Mouse (Mus musculus): ENCODE results near the gene Megf6. TPM values are rescaled to one million over a fixed set of nuclear protein-coding genes. Genes with fewer than 3 reads are reported as not detected.

Gene Megf6
- total RNA-seq, 1 experiment = 5.6 TPM

GRCm38 (mm10) chr4:154156050-154156449 lies 14.5 kb upstream of the Megf6 start:
- DNase-seq (ENCODE audit: low read depth, low spot score) = no peak
- no peak overlapping the region for H3K4me3 ChIP-seq (ENCODE audit: insufficient read depth in 1 of 2, low read depth in 1 of 2, low read length in 2 of 2, poor library complexity in 1 of 2, severe bottlenecking in 1 of 2)
- no peak overlapping the region for H3K27ac ChIP-seq (ENCODE audit: insufficient read depth, low read depth, low read length, poor library complexity, severe bottlenecking)
- TF ChIP-seq ZC3H11A (IDR thresholded peaks at IDR 0.05; ENCODE audit: borderline replicate concordance, low read depth, low read length) = no peak
- no peak for TF ChIP-seq ZNF384 (IDR thresholded peaks at IDR 0.05; ENCODE audit: low read depth, low read length)
- TF ChIP-seq CHD2 (IDR thresholded peaks at IDR 0.05; ENCODE audit: low read depth, low read length) = no peak
- TF ChIP-seq HCFC1 (IDR thresholded peaks at IDR 0.05; ENCODE audit: borderline replicate concordance, insufficient read depth, low read length) = no peak
- TF ChIP-seq MAFK (IDR thresholded peaks at IDR 0.05; ENCODE audit: insufficient read depth, low read depth, low read length) = no peak
- in situ Hi-C loops (cut with MboI; ENCODE audit: low sequenced_read_pairs in 2 of 2, unreplicated experiment in 2 of 2) = no loop called here
- H3K4me1 ChIP-seq (ENCODE audit: control insufficient read depth in 2 of 2, insufficient read depth in 2 of 2, low read length in 2 of 2, poor library complexity in 1 of 2) = peaks cover 0 to 6% of the 10 kb centered on the region in 2 experiments; a peak in 1 of 4 replicates
- H3K36me3 ChIP-seq (ENCODE audit: control insufficient read depth, insufficient read depth, low read length, poor library complexity, severe bottlenecking) = peaks cover 35% of the 10 kb centered on the region
- H3K9ac ChIP-seq (ENCODE audit: insufficient read depth, low read depth, low read length, poor library complexity, severe bottlenecking) = no peak overlapping the region
- H3K9me3 ChIP-seq (ENCODE audit: control insufficient read depth, insufficient read depth, low read depth, low read length) = no peaks in the 10 kb centered on the region

- Histone ChIP-seq H3K36me3 (ENCODE audit: control insufficient read depth, insufficient read depth, low read length, poor library complexity, severe bottlenecking) (peaks cover 28% of the 10 kb centered on the region), H3K27ac (ENCODE audit: insufficient read depth, low read depth, low read length, poor library complexity, severe bottlenecking) (no peak overlapping the region), H3K9me3 (ENCODE audit: control insufficient read depth, insufficient read depth, low read depth, low read length) (no peaks in the 10 kb centered on the region), H3K9ac (ENCODE audit: insufficient read depth, low read depth, low read length, poor library complexity, severe bottlenecking) (no peak overlapping the region), H3K4me1 (ENCODE audit: control insufficient read depth in 2 of 2, insufficient read depth in 2 of 2, low read length in 2 of 2, poor library complexity in 1 of 2) (peaks cover 0 to 6% of the 10 kb centered on the region in 2 experiments; a peak in 1 of 4 replicates), H3K4me3 (ENCODE audit: insufficient read depth in 1 of 2, low read depth in 1 of 2, low read length in 2 of 2, poor library complexity in 1 of 2, severe bottlenecking in 1 of 2) (no peak overlapping the region)
- TF ChIP-seq HCFC1 (IDR thresholded peaks at IDR 0.05; ENCODE audit: borderline replicate concordance, insufficient read depth, low read length) (no peak), CHD2 (IDR thresholded peaks at IDR 0.05; ENCODE audit: low read depth, low read length) (no peak), ZC3H11A (IDR thresholded peaks at IDR 0.05; ENCODE audit: borderline replicate concordance, low read depth, low read length) (no peak), ZNF384 (IDR thresholded peaks at IDR 0.05; ENCODE audit: low read depth, low read length) (no peak), MAFK (IDR thresholded peaks at IDR 0.05; ENCODE audit: insufficient read depth, low read depth, low read length) (no peak)
- DNase-seq (ENCODE audit: low read depth, low spot score) = no peak
- in situ Hi-C loops (cut with MboI; ENCODE audit: low sequenced_read_pairs in 2 of 2, unreplicated experiment in 2 of 2) = no loop called here
Measured at GRCm38 (mm10) chr4:154157970-154158662, 12.4 kb upstream of the Megf6 start.

- Histone ChIP-seq H3K4me3 (ENCODE audit: insufficient read depth in 1 of 2, low read depth in 1 of 2, low read length in 2 of 2, poor library complexity in 1 of 2, severe bottlenecking in 1 of 2) (no peak overlapping the region), H3K36me3 (ENCODE audit: control insufficient read depth, insufficient read depth, low read length, poor library complexity, severe bottlenecking) (peaks cover 28% of the 10 kb centered on the region)
Measured at GRCm38 (mm10) chr4:154159002-154159401, 11.5 kb upstream of the Megf6 start.

GRCm38 (mm10) chr4:154159961-154160537 lies 10.5 kb upstream of the Megf6 start:
- no peak for DNase-seq (ENCODE audit: low read depth, low spot score)
- no peaks in the 10 kb centered on the region for H3K9me3 ChIP-seq (ENCODE audit: control insufficient read depth, insufficient read depth, low read depth, low read length)
- peaks cover 0 to 6% of the 10 kb centered on the region in 2 experiments; a peak in 1 of 4 replicates for H3K4me1 ChIP-seq (ENCODE audit: control insufficient read depth in 2 of 2, insufficient read depth in 2 of 2, low read length in 2 of 2, poor library complexity in 1 of 2)
- peaks cover 28% of the 10 kb centered on the region for H3K36me3 ChIP-seq (ENCODE audit: control insufficient read depth, insufficient read depth, low read length, poor library complexity, severe bottlenecking)
- H3K9ac ChIP-seq (ENCODE audit: insufficient read depth, low read depth, low read length, poor library complexity, severe bottlenecking) = peak overlapping the region; percentile 89
- peak overlapping the region; percentile 86 to 99 for H3K4me3 ChIP-seq (ENCODE audit: insufficient read depth in 1 of 2, low read depth in 1 of 2, low read length in 2 of 2, poor library complexity in 1 of 2, severe bottlenecking in 1 of 2)
- no peak overlapping the region for H3K27ac ChIP-seq (ENCODE audit: insufficient read depth, low read depth, low read length, poor library complexity, severe bottlenecking)
- no peak for TF ChIP-seq HCFC1 (IDR thresholded peaks at IDR 0.05; ENCODE audit: borderline replicate concordance, insufficient read depth, low read length)
- no peak for TF ChIP-seq ZNF384 (IDR thresholded peaks at IDR 0.05; ENCODE audit: low read depth, low read length)
- no peak for TF ChIP-seq CHD2 (IDR thresholded peaks at IDR 0.05; ENCODE audit: low read depth, low read length)
- TF ChIP-seq MAFK (IDR thresholded peaks at IDR 0.05; ENCODE audit: insufficient read depth, low read depth, low read length) = no peak
- TF ChIP-seq ZC3H11A (IDR thresholded peaks at IDR 0.05; ENCODE audit: borderline replicate concordance, low read depth, low read length) = no peak
- in situ Hi-C loops (cut with MboI; ENCODE audit: low sequenced_read_pairs in 2 of 2, unreplicated experiment in 2 of 2) = loop anchor here in 1 of 2 experiments (5.0 kb wide), 1 partner anchor 47 kb away; no protein-coding TSS in a partner anchor

More at GRCm38 (mm10) chr4:154159002-154159401, 11.5 kb upstream of the Megf6 start:
- Histone ChIP-seq H3K4me1 (ENCODE audit: control insufficient read depth in 2 of 2, insufficient read depth in 2 of 2, low read length in 2 of 2, poor library complexity in 1 of 2) (peaks cover 0 to 6% of the 10 kb centered on the region in 2 experiments; a peak in 1 of 4 replicates), H3K27ac (ENCODE audit: insufficient read depth, low read depth, low read length, poor library complexity, severe bottlenecking) (no peak overlapping the region), H3K9ac (ENCODE audit: insufficient read depth, low read depth, low read length, poor library complexity, severe bottlenecking) (no peak overlapping the region), H3K9me3 (ENCODE audit: control insufficient read depth, insufficient read depth, low read depth, low read length) (no peaks in the 10 kb centered on the region)
- in situ Hi-C loops (cut with MboI; ENCODE audit: low sequenced_read_pairs in 2 of 2, unreplicated experiment in 2 of 2) = no loop called here
- TF ChIP-seq ZNF384 (IDR thresholded peaks at IDR 0.05; ENCODE audit: low read depth, low read length) (no peak), ZC3H11A (IDR thresholded peaks at IDR 0.05; ENCODE audit: borderline replicate concordance, low read depth, low read length) (0 out of 2 replicates have a peak, but pooled peaks have one; percentile 8), HCFC1 (IDR thresholded peaks at IDR 0.05; ENCODE audit: borderline replicate concordance, insufficient read depth, low read length) (no peak), MAFK (IDR thresholded peaks at IDR 0.05; ENCODE audit: insufficient read depth, low read depth, low read length) (no peak), CHD2 (IDR thresholded peaks at IDR 0.05; ENCODE audit: low read depth, low read length) (no peak)
- peak; percentile 84 for DNase-seq (ENCODE audit: low read depth, low spot score)
